Mouse (Mus musculus) heart, embryonic 14.5 days (tissue): Measurements from ENCODE around the gene Cckar. TPM values are rescaled to one million over a fixed set of nuclear protein-coding genes. Genes with fewer than 3 reads are reported as not detected.

Source experiments
- ATAC-seq: fragments of 200-750 bp; cut with Nextera tagmentation; 2 replicates; pipeline ENCODE4 v1.8.0; 2017; ENCODE audit warnings: low read depth, moderate TSS enrichment; ENCODE audit not compliant: insufficient number of reproducible peaks, insufficient read depth, low FRiP score
- H3K27ac ChIP-seq, 2 experiments: fragments of 200-500 bp in 1 of 2; fragments of 300-500 bp in 1 of 2; sonication (generic) in 1 of 2; replicated peaks in 1 of 2; 2 replicates each; pipeline ENCODE4 v1.5.1; 2012 to 2014; ENCODE audit warnings: low read depth in 2 of 2, low read length in 2 of 2, control low read depth in 1 of 2, mild to moderate bottlenecking in 1 of 2, mixed read lengths in 1 of 2; ENCODE audit not compliant: control insufficient read depth in 1 of 2, insufficient read depth in 1 of 2
- H3K27me3 ChIP-seq: fragments of 300-500 bp; sonication (generic); 2 replicates; pipeline ENCODE4 v1.6.1; 2014; ENCODE audit warnings: mild to moderate bottlenecking, low read length, control low read depth; ENCODE audit not compliant: control insufficient read depth, insufficient read depth
- H3K36me3 ChIP-seq: fragments of 300-500 bp; sonication (generic); 2 replicates; pipeline ENCODE4 v1.6.1; 2014; ENCODE audit warnings: mild to moderate bottlenecking, control low read depth, low read length, mixed read lengths; ENCODE audit not compliant: control insufficient read depth, insufficient read depth
- H3K4me1 ChIP-seq, 2 experiments: fragments of 200-500 bp in 1 of 2; fragments of 300-500 bp in 1 of 2; sonication (generic) in 1 of 2; 2 replicates each; pipeline ENCODE4 v1.6.1; 2012 to 2014; ENCODE audit warnings: low read length in 2 of 2, control low read depth in 1 of 2, mixed read lengths in 1 of 2; ENCODE audit not compliant: control insufficient read depth in 2 of 2, insufficient read depth in 2 of 2
- H3K4me2 ChIP-seq: fragments of 300-500 bp; sonication (generic); 2 replicates; pipeline ENCODE4 v1.6.1; 2014; ENCODE audit warnings: mild to moderate bottlenecking, low read length
- H3K4me3 ChIP-seq, 2 experiments: fragments of 200-500 bp in 1 of 2; fragments of 300-500 bp in 1 of 2; sonication (generic) in 1 of 2; 2 replicates each; pipeline ENCODE4 v1.5.1; 2012 to 2014; ENCODE audit warnings: low read length in 2 of 2, mild to moderate bottlenecking in 2 of 2, control low read depth in 1 of 2, low read depth in 1 of 2, moderate library complexity in 1 of 2; ENCODE audit not compliant: control insufficient read depth in 1 of 2, insufficient read depth in 1 of 2
- H3K9ac ChIP-seq: fragments of 300-500 bp; sonication (generic); 2 replicates; pipeline ENCODE4 v1.6.1; 2014; ENCODE audit warnings: mild to moderate bottlenecking, low read length
- H3K9me3 ChIP-seq: fragments of 300-500 bp; sonication (generic); 2 replicates; pipeline ENCODE4 v1.6.1; 2016; ENCODE audit warnings: low read length, control low read depth; ENCODE audit not compliant: control insufficient read depth
- WGBS: fragments of 180-500 bp; shearing (Covaris S2); extraction: QIAGEN DNeasy Blood & Tissue Kit; methylation state at CpG from one replicate; pipeline ENCODE4 v1.1.7; 2014; 5-methylcytosine and 5-hydroxymethylcytosine counted together
- polyA plus RNA-seq: library from polyadenylated mRNA; unstranded; fragments of >200 nt; fragmentation: Nextera tagmentation; extraction: Ambion mirVana; gene quantifications from 2 replicates; pipeline ENCODE4 v1.2.1, GENCODE M21; 2014

Gene Cckar
- polyA plus RNA-seq, 1 experiment from 2014 or later = 1.8 TPM

DNA sequence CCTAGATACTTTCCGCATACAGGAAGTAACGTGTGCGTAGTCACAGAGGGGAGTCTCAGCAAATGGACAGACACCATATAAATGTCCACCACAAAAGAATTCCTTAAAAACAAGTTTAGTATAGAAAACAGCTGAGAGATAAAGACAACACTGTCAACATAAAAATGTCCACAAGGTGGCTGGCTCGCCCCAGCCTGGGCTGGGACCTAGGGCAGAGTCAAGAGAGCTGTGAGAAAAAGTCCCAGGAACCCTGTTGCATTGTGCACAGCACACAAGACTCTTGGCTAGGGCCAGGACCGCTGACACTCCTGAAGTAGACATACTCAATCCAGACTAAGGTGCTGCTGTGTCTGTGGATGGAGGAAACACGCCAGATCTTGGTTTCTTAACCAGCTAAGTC lies 49.6 kb downstream of the Cckar start:
- Histone ChIP-seq H3K27me3 (no peaks in the 10 kb centered on the region), H3K9me3 (no peaks in the 10 kb centered on the region), H3K27ac (no peak overlapping the region), H3K4me1 (no peaks in the 10 kb centered on the region), H3K36me3 (peaks cover 7% of the 10 kb centered on the region; the same call in 1 of the 2 replicates), H3K9ac (no peak overlapping the region), H3K4me3 (no peak overlapping the region), H3K4me2 (no peak overlapping the region)
- 79% methylated on average over 6 of the region's 6 CpGs for WGBS
- ATAC-seq = no peak

DNA sequence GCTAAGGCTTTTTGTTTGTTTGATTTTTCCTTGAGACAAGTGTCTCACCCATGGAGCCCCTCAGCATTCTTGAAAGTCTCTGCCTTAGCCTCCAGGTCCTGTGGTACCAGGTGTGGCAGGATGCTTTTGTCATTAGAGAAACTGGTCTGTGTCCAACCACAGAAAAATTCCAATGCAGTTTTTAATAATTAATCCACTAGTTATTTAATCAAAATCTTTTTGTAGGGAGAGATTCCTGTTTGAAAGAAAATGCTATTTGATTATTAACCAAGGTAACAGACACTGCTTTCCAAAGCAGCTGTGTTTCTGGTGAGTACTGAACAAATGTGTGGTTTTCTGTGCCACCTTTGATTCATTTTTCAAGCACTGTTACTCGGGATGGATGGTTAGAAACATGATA lies 50.9 kb downstream of the Cckar start:
- Histone ChIP-seq H3K9me3 (no peaks in the 10 kb centered on the region), H3K27me3 (no peaks in the 10 kb centered on the region), H3K36me3 (peaks cover 19% of the 10 kb centered on the region), H3K4me2 (no peak overlapping the region), H3K27ac (no peak overlapping the region), H3K9ac (no peak overlapping the region), H3K4me3 (no peak overlapping the region), H3K4me1 (no peaks in the 10 kb centered on the region)
- no peak for ATAC-seq
- whole genome bisulfite sequencing = 40% methylated on average over 1 of the region's 1 CpGs

Other genes with a start within 250 kb of the Cckar start
- gene Rbpj, start 241.6 kb downstream of the Cckar start, polyA plus RNA-seq = 23.9 and 24.1 TPM in 2 replicates
- 29.4 and 36.2 TPM in 2 replicates for gene Tbc1d19, start 101.9 kb upstream of the Cckar start, polyA plus RNA-seq